Mouse (Mus musculus) bone marrow macrophage, adult 2 months (primary cell): ENCODE measurements around the gene Prkd2.

Experiments
- CTCF ChIP-seq: IDR thresholded peaks from 2 replicates; pipeline ENCODE4 v1.5.1; 2012; ENCODE audit warnings: low read depth, mild to moderate bottlenecking, low read length, moderate library complexity
- POLR2A ChIP-seq: IDR thresholded peaks from 2 replicates; pipeline ENCODE4 v1.6.1; 2012; ENCODE audit warnings: mild to moderate bottlenecking, low read depth, low read length, borderline replicate concordance

- no peak for TF ChIP-seq POLR2A
- TF ChIP-seq CTCF = no peak
These were observed 37.3 kb downstream of the Prkd2 start for GRCm38 (mm10) chr7:16879796-16880547.
